Mouse (Mus musculus) adrenal gland, postnatal 4 days (tissue): ENCODE measurements at regions not wholly inside any gene's neighbourhood (a gene's known extent, or its start where the extent isn't known, plus 50 kb on each side); places are given as distances from the start of the nearest gene placed in this dataset.
A peak's percentile ranks its signal among the peaks of the same experiment; 100 is the strongest.
"Not testable (repeated sequence)": the region's sequence is repeated elsewhere in the genome, so short reads cannot be mapped to it uniquely, and the experiment has no call there.

Experiments
- DNase-seq, 2 experiments: peaks; one replicate each; pipeline ENCODE4 v3.0.0; 2021 to 2022; ENCODE audit warnings: low spot score in 2 of 2, mixed read lengths in 2 of 2

- peak in 1 of 2 experiments; percentile 40 for DNase-seq
Observed at GRCm38 (mm10) chr2:166329556-166330340, 174.3 kb upstream of the Sulf2 start.

GRCm38 (mm10) chr2:166326932-166327331, 171.5 kb upstream of the Sulf2 start:
- no peak for DNase-seq

- DNase-seq: no peak
Observed at GRCm38 (mm10) chr2:166324954-166325353, 169.5 kb upstream of the Sulf2 start.

- no peak for DNase-seq
Observed at GRCm38 (mm10) chr2:166324439-166324838, 169.0 kb upstream of the Sulf2 start.

- no peak for DNase-seq
Observed at GRCm38 (mm10) chr2:166322668-166323043, 167.2 kb upstream of the Sulf2 start.

GRCm38 (mm10) chr2:166321992-166322667, 166.7 kb upstream of the Sulf2 start:
- no peak for DNase-seq

- no peak for DNase-seq
Observed at GRCm38 (mm10) chr2:166316409-166316916, 161.0 kb upstream of the Sulf2 start.

GRCm38 (mm10) chr2:166310438-166310837, 155.0 kb upstream of the Sulf2 start:
- no peak for DNase-seq

GRCm38 (mm10) chr2:166309882-166310281, 154.4 kb upstream of the Sulf2 start:
- DNase-seq: no peak

GRCm38 (mm10) chr2:166307551-166307950, 152.1 kb upstream of the Sulf2 start:
- no peak for DNase-seq

GRCm38 (mm10) chr2:166305044-166306002, 149.9 kb upstream of the Sulf2 start:
- DNase-seq: no peak

- no peak for DNase-seq
Observed at GRCm38 (mm10) chr2:166303854-166304253, 148.4 kb upstream of the Sulf2 start.

- DNase-seq: peak; percentile 40 to 74
Observed at GRCm38 (mm10) chr2:166301161-166301560, 145.7 kb upstream of the Sulf2 start.

GRCm38 (mm10) chr2:166294672-166295071, 139.2 kb upstream of the Sulf2 start:
- no peak for DNase-seq

GRCm38 (mm10) chr2:166292987-166293386, 137.5 kb upstream of the Sulf2 start:
- DNase-seq: no peak

- DNase-seq: no peak
Observed at GRCm38 (mm10) chr2:166291266-166291665, 135.8 kb upstream of the Sulf2 start.

- DNase-seq: no peak
Observed at GRCm38 (mm10) chr2:166290826-166291225, 135.4 kb upstream of the Sulf2 start.

- DNase-seq: no peak
Observed at GRCm38 (mm10) chr2:166289198-166289597, 133.7 kb upstream of the Sulf2 start.

- DNase-seq: not testable (repeated sequence)
Observed at GRCm38 (mm10) chr2:166281137-166281536, 125.7 kb upstream of the Sulf2 start.

GRCm38 (mm10) chr2:166280651-166281127, 125.2 kb upstream of the Sulf2 start:
- DNase-seq: no peak

- DNase-seq: no peak
Observed at GRCm38 (mm10) chr2:166279676-166280075, 124.2 kb upstream of the Sulf2 start.
